Mouse (Mus musculus) heart, embryonic 16.5 days (tissue): ENCODE results near the gene Tbc1d22b. TPM values are rescaled to one million over a fixed set of nuclear protein-coding genes. Genes with fewer than 3 reads are reported as not detected.

Experiments
- ATAC-seq: fragments of 200-750 bp; cut with Nextera tagmentation; replicated peaks from 2 replicates; pipeline ENCODE4 v1.8.0; 2017; ENCODE audit warnings: moderate number of reproducible peaks; ENCODE audit not compliant: insufficient read depth, low FRiP score; ENCODE audit errors: extremely low read depth
- H3K27ac ChIP-seq: fragments of 300-500 bp; sonication (generic); 2 replicates; pipeline ENCODE4 v1.5.1; 2014; ENCODE audit warnings: mild to moderate bottlenecking, low read length, control low read depth, moderate library complexity
- H3K27me3 ChIP-seq: fragments of 300-500 bp; sonication (generic); 2 replicates; pipeline ENCODE4 v1.6.1; 2014; ENCODE audit warnings: low read length, mixed read lengths; ENCODE audit not compliant: control insufficient read depth, insufficient read depth
- H3K36me3 ChIP-seq: fragments of 300-500 bp; sonication (generic); 2 replicates; pipeline ENCODE4 v1.6.1; 2014; ENCODE audit not compliant: control insufficient read depth, insufficient read depth
- H3K4me1 ChIP-seq: fragments of 300-500 bp; sonication (generic); 2 replicates; pipeline ENCODE4 v1.6.1; 2014; ENCODE audit warnings: low read length, mixed read lengths; ENCODE audit not compliant: control insufficient read depth, insufficient read depth
- H3K4me2 ChIP-seq: fragments of 300-500 bp; sonication (generic); 2 replicates; pipeline ENCODE4 v1.6.1; 2014; ENCODE audit warnings: low read depth, mild to moderate bottlenecking, control low read depth, low read length
- H3K4me3 ChIP-seq: fragments of 300-500 bp; sonication (generic); 2 replicates; pipeline ENCODE4 v1.5.1; 2014; ENCODE audit warnings: mild to moderate bottlenecking, control low read depth, low read length
- H3K9ac ChIP-seq: fragments of 300-500 bp; sonication (generic); 2 replicates; pipeline ENCODE4 v1.6.1; 2014; ENCODE audit warnings: low read length, control low read depth
- H3K9me3 ChIP-seq: fragments of 300-500 bp; sonication (generic); replicated peaks from 2 replicates; pipeline ENCODE4 v1.6.1; 2016; ENCODE audit warnings: low read length; ENCODE audit not compliant: control insufficient read depth
- WGBS: fragments of 180-500 bp; shearing (Covaris S2); extraction: QIAGEN DNeasy Blood & Tissue Kit; methylation state at CpG from one replicate; pipeline ENCODE4 v1.1.7; 2014; 5-methylcytosine and 5-hydroxymethylcytosine counted together
- microRNA-seq: library from miRNA; unstranded; fragments of <30 nt; microRNA quantifications from one replicate; pipeline ENCODE4, GENCODE M21; 2017
- polyA plus RNA-seq: library from polyadenylated mRNA; unstranded; fragments of >200 nt; fragmentation: Nextera tagmentation; extraction: Ambion mirVana; gene quantifications from 2 replicates; pipeline ENCODE4 v1.2.1, GENCODE M21; 2015

Tbc1d22b gene
- polyA plus RNA-seq, 1 experiment from 2014 or later, result 9.9 TPM

DNA sequence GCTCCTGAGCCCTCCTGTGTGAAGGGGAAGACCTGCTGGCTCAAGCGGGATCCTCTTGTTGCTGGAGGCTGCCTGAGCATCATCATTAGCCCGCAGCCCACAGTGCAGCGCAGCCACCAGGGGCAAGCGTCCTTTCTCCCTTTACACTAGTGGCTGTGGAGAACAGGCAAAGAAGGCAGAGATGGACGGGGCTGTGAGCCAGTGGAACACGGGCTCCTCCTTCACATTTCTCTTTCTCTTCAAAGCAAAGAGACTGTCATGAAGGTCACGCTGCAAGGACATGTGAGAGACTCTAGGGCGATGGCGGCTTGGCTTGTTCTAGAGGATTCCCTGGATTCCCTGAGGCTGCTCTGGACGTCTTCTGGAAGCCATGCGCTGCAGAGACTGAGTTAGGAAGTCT is 91.4 kb downstream of the Tbc1d22b start:
- Histone ChIP-seq H3K36me3 (peaks cover 16% of the 10 kb centered on the region), H3K9ac (no peak overlapping the region), H3K9me3 (no peaks in the 10 kb centered on the region), H3K27ac (no peak overlapping the region), H3K27me3 (no peaks in the 10 kb centered on the region), H3K4me1 (peaks cover 17% of the 10 kb centered on the region), H3K4me2 (no peak overlapping the region), H3K4me3 (no peak overlapping the region)
- 81% methylated on average over 11 of the region's 11 CpGs for WGBS
- no peak for ATAC-seq

DNA sequence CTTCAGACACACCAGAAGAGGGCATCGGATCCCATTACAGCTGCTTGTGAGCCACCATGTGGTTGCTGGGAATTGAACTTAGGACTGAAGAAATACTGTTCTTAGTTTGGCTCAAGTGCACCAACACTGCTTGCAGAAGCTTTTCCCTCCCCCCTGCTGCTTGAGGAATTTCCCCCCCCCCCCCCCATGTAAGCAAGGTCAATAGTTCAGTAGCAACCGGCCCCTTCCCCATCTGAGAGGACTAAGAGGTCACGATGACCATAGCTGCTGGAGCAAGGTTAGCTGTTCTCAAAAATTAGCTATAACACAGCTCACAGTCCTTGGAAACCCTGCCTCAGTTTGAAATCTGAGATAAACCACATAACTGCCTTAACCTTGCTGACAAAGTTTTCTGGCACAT is 92.6 kb downstream of the Tbc1d22b start:
- H3K36me3 ChIP-seq, result peaks cover 13% of the 10 kb centered on the region
- H3K4me3 ChIP-seq, result no peak overlapping the region
- no peaks in the 10 kb centered on the region for H3K9me3 ChIP-seq
- H3K9ac ChIP-seq, result no peak overlapping the region
- H3K4me1 ChIP-seq, result peaks cover 14% of the 10 kb centered on the region
- no peak overlapping the region for H3K4me2 ChIP-seq
- no peak overlapping the region for H3K27ac ChIP-seq
- no peak for ATAC-seq
- WGBS, result 63% methylated on average over 3 of the region's 3 CpGs
- no peaks in the 10 kb centered on the region for H3K27me3 ChIP-seq

Small RNA genes lying within 50 kb of the gene (microRNA-seq; reads per million reads assigned to microRNA genes)
- not detected for gene Mir7667

Other genes starting within 250 kb of the Tbc1d22b start
- gene Pi16, start 232.1 kb upstream of the Tbc1d22b start, polyA plus RNA-seq, result 3.5 and 4.0 TPM in 2 replicates
- gene Mtch1, start 201.9 kb upstream of the Tbc1d22b start, polyA plus RNA-seq, result 220 and 273 TPM in 2 replicates
- 4.8 and 4.9 TPM in 2 replicates for gene Fgd2, start 188.9 kb upstream of the Tbc1d22b start, polyA plus RNA-seq
- gene Pim1, start 59.0 kb upstream of the Tbc1d22b start, polyA plus RNA-seq, result 14.4 and 15.7 TPM in 2 replicates
- gene Gm17657, start 147 bp upstream of the Tbc1d22b start, polyA plus RNA-seq, result not detected in 2 replicates
- 0.85 and 1.3 TPM in 2 replicates for gene Tmem217, start 2.6 kb downstream of the Tbc1d22b start, polyA plus RNA-seq
- gene Rnf8, start 65.0 kb downstream of the Tbc1d22b start, polyA plus RNA-seq, result 55.4 and 60.0 TPM in 2 replicates
- gene Gm28043, start 65.1 kb downstream of the Tbc1d22b start, polyA plus RNA-seq, result 1.7 and 2.1 TPM in 2 replicates
- 81.7 and 90.5 TPM in 2 replicates for gene Cmtr1, start 110.8 kb downstream of the Tbc1d22b start, polyA plus RNA-seq
- gene Ccdc167, start 167.3 kb downstream of the Tbc1d22b start, polyA plus RNA-seq, result 11.7 and 12.5 TPM in 2 replicates